Mouse (Mus musculus): ENCODE measurements around the gene Fbxl2. TPM values are rescaled to one million over a fixed set of nuclear protein-coding genes. Genes with fewer than 3 reads are reported as not detected.

Fbxl2 gene
- polyA plus RNA-seq, 1 experiment from 2014 or later, result 4.1 TPM

GRCm38 (mm10) chr9:113932100-113932470, 113.9 kb downstream of the Fbxl2 start:
- peak overlapping the region; percentile 73 for H3K4me2 ChIP-seq (replicated peaks; ENCODE audit: low read depth, low read length)
- no peaks in the 10 kb centered on the region for H3K36me3 ChIP-seq (ENCODE audit: insufficient read depth, low read length)
- H3K4me3 ChIP-seq (ENCODE audit: low read length), result peak overlapping the region; percentile 91
- peaks cover 31% of the 10 kb centered on the region for H3K4me1 ChIP-seq (ENCODE audit: insufficient read depth, low read length)
- ATAC-seq (ENCODE audit: low FRiP score, low TSS enrichment), result no peak
- no peaks in the 10 kb centered on the region for H3K27me3 ChIP-seq (ENCODE audit: insufficient read depth, low read length)
- H3K9ac ChIP-seq (replicated peaks; ENCODE audit: low read length), result peak overlapping the region; percentile 93
- no peaks in the 10 kb centered on the region for H3K9me3 ChIP-seq (ENCODE audit: low read length)
- H3K27ac ChIP-seq (ENCODE audit: low read length), result peak overlapping the region; percentile 94
- WGBS, result under 1% methylated on average over 8 of the region's 8 CpGs

GRCm38 (mm10) chr9:113931375-113932099, 114.5 kb downstream of the Fbxl2 start:
- Histone ChIP-seq H3K9me3 (ENCODE audit: low read length) (no peaks in the 10 kb centered on the region), H3K4me1 (ENCODE audit: insufficient read depth, low read length) (peaks cover 31% of the 10 kb centered on the region), H3K27ac (ENCODE audit: low read length) (peak overlapping the region; percentile 94), H3K27me3 (ENCODE audit: insufficient read depth, low read length) (no peaks in the 10 kb centered on the region), H3K4me2 (replicated peaks; ENCODE audit: low read depth, low read length) (peak overlapping the region; percentile 73), H3K4me3 (ENCODE audit: low read length) (peak overlapping the region; percentile 91), H3K36me3 (ENCODE audit: insufficient read depth, low read length) (no peaks in the 10 kb centered on the region), H3K9ac (replicated peaks; ENCODE audit: low read length) (peak overlapping the region; percentile 93)
- WGBS, result under 1% methylated on average over 61 of the region's 91 CpGs
- ATAC-seq (ENCODE audit: low FRiP score, low TSS enrichment), result peak; percentile 24

- Histone ChIP-seq H3K4me3 (ENCODE audit: low read length) (peak within 1 kb of the TSS; percentile 91), H3K9ac (replicated peaks; ENCODE audit: low read length) (peak within 1 kb of the TSS; percentile 93), H3K4me2 (replicated peaks; ENCODE audit: low read depth, low read length) (peak within 1 kb of the TSS; percentile 73), H3K9me3 (ENCODE audit: low read length) (no peaks in the 10 kb centered on the region), H3K27ac (ENCODE audit: low read length) (peak within 1 kb of the TSS; percentile 97), H3K27me3 (ENCODE audit: insufficient read depth, low read length) (no peaks in the 10 kb centered on the region), H3K4me1 (ENCODE audit: insufficient read depth, low read length) (peaks cover 25% of the 10 kb centered on the region), H3K36me3 (ENCODE audit: insufficient read depth, low read length) (no peaks in the 10 kb centered on the region)
- peak; percentile 98 for ATAC-seq (ENCODE audit: low FRiP score, low TSS enrichment)
- WGBS, result under 1% methylated on average over 33 of the region's 86 CpGs
Measured at GRCm38 (mm10) chr9:113930534-113931374, 115.2 kb downstream of the Fbxl2 start, which contains the start of gene Ubp1. Gene Ubp1 (plus strand): TSS chr9:113930934.

- ATAC-seq (ENCODE audit: low FRiP score, low TSS enrichment), result no peak
- H3K36me3 ChIP-seq (ENCODE audit: insufficient read depth, low read length), result no peaks in the 10 kb centered on the region
- peak overlapping the region; percentile 72 for H3K4me2 ChIP-seq (replicated peaks; ENCODE audit: low read depth, low read length)
- H3K9me3 ChIP-seq (ENCODE audit: low read length), result no peaks in the 10 kb centered on the region
- H3K27ac ChIP-seq (ENCODE audit: low read length), result no peak overlapping the region
- WGBS, result 78% methylated on average over 1 of the region's 1 CpGs
- no peaks in the 10 kb centered on the region for H3K27me3 ChIP-seq (ENCODE audit: insufficient read depth, low read length)
- H3K9ac ChIP-seq (replicated peaks; ENCODE audit: low read length), result no peak overlapping the region
- H3K4me3 ChIP-seq (ENCODE audit: low read length), result peak overlapping the region; percentile 91
- H3K4me1 ChIP-seq (ENCODE audit: insufficient read depth, low read length), result peaks cover 18% of the 10 kb centered on the region
Measured at GRCm38 (mm10) chr9:113929676-113930075, 116.3 kb downstream of the Fbxl2 start.

GRCm38 (mm10) chr9:113928591-113928990, 117.4 kb downstream of the Fbxl2 start:
- H3K4me3 ChIP-seq (ENCODE audit: low read length), result no peak overlapping the region
- H3K27me3 ChIP-seq (ENCODE audit: insufficient read depth, low read length), result no peaks in the 10 kb centered on the region
- ATAC-seq (ENCODE audit: low FRiP score, low TSS enrichment), result no peak
- no peak overlapping the region for H3K9ac ChIP-seq (replicated peaks; ENCODE audit: low read length)
- H3K36me3 ChIP-seq (ENCODE audit: insufficient read depth, low read length), result no peaks in the 10 kb centered on the region
- peaks cover 17% of the 10 kb centered on the region for H3K4me1 ChIP-seq (ENCODE audit: insufficient read depth, low read length)
- H3K9me3 ChIP-seq (ENCODE audit: low read length), result no peaks in the 10 kb centered on the region
- no peak overlapping the region for H3K27ac ChIP-seq (ENCODE audit: low read length)
- H3K4me2 ChIP-seq (replicated peaks; ENCODE audit: low read depth, low read length), result no peak overlapping the region
- whole genome bisulfite sequencing, result 84% methylated on average over 4 of the region's 4 CpGs

- H3K27ac ChIP-seq (ENCODE audit: low read length), result no peak overlapping the region
- no peak overlapping the region for H3K4me3 ChIP-seq (ENCODE audit: low read length)
- H3K9me3 ChIP-seq (ENCODE audit: low read length), result no peaks in the 10 kb centered on the region
- H3K4me1 ChIP-seq (ENCODE audit: insufficient read depth, low read length), result no peaks in the 10 kb centered on the region
- ATAC-seq (ENCODE audit: low FRiP score, low TSS enrichment), result no peak
- WGBS, result 87% methylated on average over 5 of the region's 5 CpGs
- peaks cover 14% of the 10 kb centered on the region; the same call in 1 of the 2 replicates for H3K36me3 ChIP-seq (ENCODE audit: insufficient read depth, low read length)
- H3K27me3 ChIP-seq (ENCODE audit: insufficient read depth, low read length), result no peaks in the 10 kb centered on the region
- H3K4me2 ChIP-seq (replicated peaks; ENCODE audit: low read depth, low read length), result no peak overlapping the region
- H3K9ac ChIP-seq (replicated peaks; ENCODE audit: low read length), result no peak overlapping the region
Measured at GRCm38 (mm10) chr9:113924883-113925282, 121.1 kb downstream of the Fbxl2 start.

- H3K4me1 ChIP-seq (ENCODE audit: insufficient read depth, low read length), result no peaks in the 10 kb centered on the region
- no peaks in the 10 kb centered on the region for H3K27me3 ChIP-seq (ENCODE audit: insufficient read depth, low read length)
- H3K9me3 ChIP-seq (ENCODE audit: low read length), result no peaks in the 10 kb centered on the region
- WGBS, result 92% methylated on average over 5 of the region's 5 CpGs
- H3K36me3 ChIP-seq (ENCODE audit: insufficient read depth, low read length), result peaks cover 17% of the 10 kb centered on the region; the same call in 1 of the 2 replicates
- no peak overlapping the region for H3K27ac ChIP-seq (ENCODE audit: low read length)
- no peak overlapping the region for H3K9ac ChIP-seq (replicated peaks; ENCODE audit: low read length)
- no peak overlapping the region for H3K4me3 ChIP-seq (ENCODE audit: low read length)
- H3K4me2 ChIP-seq (replicated peaks; ENCODE audit: low read depth, low read length), result no peak overlapping the region
- no peak for ATAC-seq (ENCODE audit: low FRiP score, low TSS enrichment)
Measured at GRCm38 (mm10) chr9:113922677-113923076, 123.3 kb downstream of the Fbxl2 start.

GRCm38 (mm10) chr9:113915789-113916188, 130.2 kb downstream of the Fbxl2 start:
- Histone ChIP-seq H3K4me3 (ENCODE audit: low read length) (no peak overlapping the region), H3K4me1 (ENCODE audit: insufficient read depth, low read length) (no peaks in the 10 kb centered on the region), H3K4me2 (replicated peaks; ENCODE audit: low read depth, low read length) (no peak overlapping the region), H3K27ac (ENCODE audit: low read length) (no peak overlapping the region), H3K9ac (replicated peaks; ENCODE audit: low read length) (no peak overlapping the region), H3K36me3 (ENCODE audit: insufficient read depth, low read length) (peaks cover 26% of the 10 kb centered on the region; the same call in 1 of the 2 replicates), H3K27me3 (ENCODE audit: insufficient read depth, low read length) (no peaks in the 10 kb centered on the region), H3K9me3 (ENCODE audit: low read length) (no peaks in the 10 kb centered on the region)
- 95% methylated on average over 5 of the region's 5 CpGs for WGBS
- ATAC-seq (ENCODE audit: low FRiP score, low TSS enrichment), result no peak
